Mouse (Mus musculus) myocyte (in vitro differentiated cells): Measurements from ENCODE around the gene Traf2. TPM values are rescaled to one million over a fixed set of nuclear protein-coding genes. Genes with fewer than 3 reads are reported as not detected.

Source experiments
- H3K27me3 ChIP-seq: one replicate; pipeline ENCODE4 v1.6.1; 2011; ENCODE audit not compliant: control insufficient read depth, insufficient read depth, insufficient read length
- H3K36me3 ChIP-seq: one replicate; pipeline ENCODE4 v1.6.1; 2011; ENCODE audit not compliant: control insufficient read depth, insufficient read depth
- H3K4me2 ChIP-seq: one replicate; pipeline ENCODE4 v1.6.1; 2011; ENCODE audit warnings: low read depth, control low read depth
- H3K4me3 ChIP-seq: one replicate; pipeline ENCODE4 v1.5.1; 2011; ENCODE audit warnings: mild to moderate bottlenecking, control low read depth, moderate library complexity
- H3K79me2 ChIP-seq: one replicate; pipeline ENCODE4 v1.6.1; 2011; ENCODE audit not compliant: control insufficient read depth, insufficient read depth
- H3ac ChIP-seq: one replicate; pipeline ENCODE4 v1.6.1; 2011; ENCODE audit not compliant: control insufficient read depth, insufficient read length
- CEBPB ChIP-seq: IDR thresholded peaks from 2 replicates; pipeline ENCODE4 v1.6.1; 2011; ENCODE audit warnings: mild to moderate bottlenecking, moderate library complexity; ENCODE audit not compliant: poor library complexity, insufficient read depth, severe bottlenecking
- E2F4 ChIP-seq: IDR thresholded peaks from one replicate; pipeline ENCODE4 v1.6.1; 2011; ENCODE audit warnings: mild to moderate bottlenecking, control low read depth, moderate library complexity; ENCODE audit not compliant: insufficient read depth
- MAX ChIP-seq: IDR thresholded peaks from one replicate; pipeline ENCODE4 v1.6.1; 2011; ENCODE audit warnings: low read depth, mild to moderate bottlenecking, control low read depth
- MYOD1 ChIP-seq, 3 experiments: IDR thresholded peaks; one replicate each; pipeline ENCODE4 v1.6.1; 2011; ENCODE audit warnings: control low read depth in 2 of 3, low read depth in 2 of 3, mild to moderate bottlenecking in 2 of 3, moderate library complexity in 1 of 3; ENCODE audit not compliant: insufficient read length in 2 of 3, control insufficient read depth in 1 of 3
- MYOG ChIP-seq, 3 experiments: IDR thresholded peaks; one replicate each; pipeline ENCODE4 v1.6.1; 2011; ENCODE audit warnings: control low read depth in 2 of 3, low read depth in 2 of 3, mild to moderate bottlenecking in 2 of 3; ENCODE audit not compliant: insufficient read length in 2 of 3, control insufficient read depth in 1 of 3, insufficient read depth in 1 of 3
- POLR2A ChIP-seq: IDR thresholded peaks from one replicate; pipeline ENCODE4 v1.6.1; 2011; ENCODE audit warnings: low read depth, mild to moderate bottlenecking, control low read depth, moderate library complexity; ENCODE audit not compliant: insufficient read length
- POLR2AphosphoS2 ChIP-seq: IDR thresholded peaks from one replicate; pipeline ENCODE4 v1.6.1; 2011; ENCODE audit warnings: low read depth, control low read depth; ENCODE audit not compliant: insufficient read length
- REST ChIP-seq: IDR thresholded peaks from one replicate; pipeline ENCODE4 v1.6.1; 2011; ENCODE audit warnings: mild to moderate bottlenecking, control low read depth, moderate library complexity; ENCODE audit not compliant: insufficient read depth, insufficient read length
- SRF ChIP-seq: IDR thresholded peaks from one replicate; pipeline ENCODE4 v1.6.1; 2011; ENCODE audit warnings: low read depth; ENCODE audit not compliant: control insufficient read depth, insufficient read length
- TCF12 ChIP-seq: IDR thresholded peaks from one replicate; pipeline ENCODE4 v1.6.1; 2011; ENCODE audit warnings: mild to moderate bottlenecking, control low read depth; ENCODE audit not compliant: poor library complexity, insufficient read depth, severe bottlenecking
- TCF3 ChIP-seq: IDR thresholded peaks from one replicate; pipeline ENCODE4 v1.6.1; 2011; ENCODE audit warnings: low read depth, control low read depth; ENCODE audit not compliant: insufficient read length
- USF1 ChIP-seq: IDR thresholded peaks from one replicate; pipeline ENCODE4 v1.6.1; 2011; ENCODE audit warnings: low read depth, mild to moderate bottlenecking, control low read depth, moderate library complexity
- polyA plus RNA-seq: library from polyadenylated mRNA; unstranded; fragments of >200 nt; fragmentation: generic; extraction: Trizol; gene quantifications from one replicate; pipeline ENCODE4 v1.2.1, GENCODE M21; 2012; ENCODE audit warnings: missing spikeins

The Traf2 gene
- polyA plus RNA-seq, 1 experiment = 40.4 TPM

GRCm38 (mm10) chr2:25584856-25585255 lies 38.1 kb upstream of the Traf2 start:
- H3K36me3 ChIP-seq = peaks cover 8% of the 10 kb centered on the region
- H3K79me2 ChIP-seq = no peaks in the 10 kb centered on the region
- no peak overlapping the region for H3K4me2 ChIP-seq
- no peak overlapping the region for H3K4me3 ChIP-seq
- TF ChIP-seq POLR2A = no peak
- no peak for TF ChIP-seq MAX
- TF ChIP-seq TCF3 = no peak
- TF ChIP-seq CEBPB = no peak
- no peak for TF ChIP-seq POLR2AphosphoS2
- TF ChIP-seq REST = no peak
- TF ChIP-seq TCF12 = no peak
- TF ChIP-seq SRF = no peak
- TF ChIP-seq E2F4 = no peak
- TF ChIP-seq MYOD1 (IDR thresholded peaks at IDR 0.05; ENCODE audit: control insufficient read depth in 1 of 3, insufficient read length in 2 of 3, low read depth in 2 of 3) = no peak
- TF ChIP-seq USF1 = no peak
- no peak for TF ChIP-seq MYOG (IDR thresholded peaks at IDR 0.05; ENCODE audit: control insufficient read depth in 1 of 3, insufficient read depth in 1 of 3, insufficient read length in 2 of 3, low read depth in 2 of 3)
- H3K27me3 ChIP-seq = no peaks in the 10 kb centered on the region
- no peak overlapping the region for H3ac ChIP-seq

GRCm38 (mm10) chr2:25584152-25584551 lies 37.4 kb upstream of the Traf2 start:
- Histone ChIP-seq H3K36me3 (peaks cover 5% of the 10 kb centered on the region), H3K4me3 (no peak overlapping the region), H3K4me2 (no peak overlapping the region), H3K79me2 (no peaks in the 10 kb centered on the region), H3ac (no peak overlapping the region), H3K27me3 (no peaks in the 10 kb centered on the region)
- TF ChIP-seq POLR2AphosphoS2 = no peak
- no peak for TF ChIP-seq POLR2A
- no peak for TF ChIP-seq MYOG (IDR thresholded peaks at IDR 0.05; ENCODE audit: control insufficient read depth in 1 of 3, insufficient read depth in 1 of 3, insufficient read length in 2 of 3, low read depth in 2 of 3)
- TF ChIP-seq MYOD1 (IDR thresholded peaks at IDR 0.05; ENCODE audit: control insufficient read depth in 1 of 3, insufficient read length in 2 of 3, low read depth in 2 of 3) = no peak
- TF ChIP-seq CEBPB = no peak
- TF ChIP-seq E2F4 = no peak
- no peak for TF ChIP-seq TCF12
- no peak for TF ChIP-seq MAX
- no peak for TF ChIP-seq SRF
- no peak for TF ChIP-seq REST
- no peak for TF ChIP-seq TCF3
- TF ChIP-seq USF1 = no peak

- H3K27me3 ChIP-seq = no peaks in the 10 kb centered on the region
- no peak for TF ChIP-seq MYOG (IDR thresholded peaks at IDR 0.05; ENCODE audit: control insufficient read depth in 1 of 3, insufficient read depth in 1 of 3, insufficient read length in 2 of 3, low read depth in 2 of 3)
- no peak for TF ChIP-seq MAX
- TF ChIP-seq POLR2AphosphoS2 = peak; percentile 71
- TF ChIP-seq MYOD1 (IDR thresholded peaks at IDR 0.05; ENCODE audit: control insufficient read depth in 1 of 3, insufficient read length in 2 of 3, low read depth in 2 of 3) = no peak
- TF ChIP-seq E2F4 = no peak
- no peak overlapping the region for H3K4me3 ChIP-seq
- no peak overlapping the region for H3K4me2 ChIP-seq
- H3K79me2 ChIP-seq = no peaks in the 10 kb centered on the region
- H3K36me3 ChIP-seq = peaks cover 5% of the 10 kb centered on the region
- no peak overlapping the region for H3ac ChIP-seq
Measured at GRCm38 (mm10) chr2:25583571-25583970, 36.8 kb upstream of the Traf2 start.

GRCm38 (mm10) chr2:25583120-25583481 lies 36.4 kb upstream of the Traf2 start:
- Histone ChIP-seq H3K27me3 (no peaks in the 10 kb centered on the region), H3ac (no peak overlapping the region), H3K4me3 (no peak overlapping the region), H3K4me2 (no peak overlapping the region), H3K36me3 (peaks cover 5% of the 10 kb centered on the region), H3K79me2 (no peaks in the 10 kb centered on the region)
- no peak for TF ChIP-seq MYOD1 (IDR thresholded peaks at IDR 0.05; ENCODE audit: control insufficient read depth in 1 of 3, insufficient read length in 2 of 3, low read depth in 2 of 3)
- no peak for TF ChIP-seq E2F4
- no peak for TF ChIP-seq MAX
- TF ChIP-seq POLR2A = no peak
- TF ChIP-seq SRF = no peak
- TF ChIP-seq MYOG (IDR thresholded peaks at IDR 0.05; ENCODE audit: control insufficient read depth in 1 of 3, insufficient read depth in 1 of 3, insufficient read length in 2 of 3, low read depth in 2 of 3) = no peak
- no peak for TF ChIP-seq CEBPB

GRCm38 (mm10) chr2:25582466-25583119 lies 35.9 kb upstream of the Traf2 start:
- no peak for TF ChIP-seq TCF12
- no peak for TF ChIP-seq USF1
- peak; percentile 72 for TF ChIP-seq POLR2AphosphoS2
- TF ChIP-seq TCF3 = no peak
- TF ChIP-seq MYOG (IDR thresholded peaks at IDR 0.05; ENCODE audit: control insufficient read depth in 1 of 3, insufficient read depth in 1 of 3, insufficient read length in 2 of 3, low read depth in 2 of 3) = no peak
- H3K4me2 ChIP-seq = no peak overlapping the region

More at GRCm38 (mm10) chr2:25582466-25583119, 35.9 kb upstream of the Traf2 start:
- Histone ChIP-seq H3K27me3 (no peaks in the 10 kb centered on the region), H3K4me3 (no peak overlapping the region), H3K36me3 (peaks cover 5% of the 10 kb centered on the region), H3K79me2 (no peaks in the 10 kb centered on the region), H3ac (no peak overlapping the region)
